Mouse (Mus musculus) lung, postnatal 4 days (tissue): ENCODE results near the gene Ina.
A peak's percentile ranks its signal among the peaks of the same experiment; 100 is the strongest.

ENCODE experiments used
- DNase-seq, 2 experiments: peaks; one replicate each; pipeline ENCODE4 v3.0.0; 2021

Ina gene

DNA sequence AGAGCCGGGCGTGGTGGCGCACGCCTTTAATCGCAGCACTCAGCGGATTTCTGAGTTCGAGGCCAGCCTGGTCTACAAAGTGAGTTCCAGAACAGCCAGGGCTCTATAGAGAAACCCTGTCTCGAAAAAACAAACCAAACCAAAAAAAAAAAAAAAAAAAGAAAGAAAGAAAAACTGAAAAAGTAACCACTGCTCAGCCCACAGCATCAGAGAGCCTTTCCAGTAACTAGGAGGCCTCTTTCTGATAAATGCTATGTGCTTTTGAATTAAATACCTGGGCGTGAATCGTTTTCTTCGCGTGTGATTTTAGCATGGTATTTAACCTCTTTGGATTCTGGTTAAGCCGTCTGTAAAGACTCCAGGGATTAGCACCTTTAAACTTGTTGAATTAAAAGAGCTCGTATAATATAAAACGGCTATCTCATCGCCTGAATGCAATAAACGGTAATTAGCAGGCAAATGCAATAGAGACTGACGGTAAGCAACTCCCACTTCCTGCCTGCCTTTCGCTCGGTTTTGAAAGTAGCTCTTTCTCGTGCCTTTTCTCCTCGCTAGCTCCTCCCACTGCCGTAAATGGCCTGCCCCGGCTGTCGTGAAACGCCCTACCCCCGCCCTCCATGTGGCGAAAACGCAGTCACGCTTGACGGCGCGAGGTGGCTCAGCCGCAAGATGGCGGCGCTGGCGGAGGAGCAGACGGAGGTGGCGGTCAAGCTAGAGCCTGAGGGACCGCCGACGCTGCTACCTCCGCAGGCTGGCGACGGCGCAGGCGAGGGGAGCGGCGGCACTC, 52.8 kb downstream of the Ina start, which contains the start of gene Taf5:
TSS of gene Taf5 (plus strand) at position 651 of the 787 bp plus-strand sequence.
- DNase-seq: peak; percentile 98 to 99

- peak; percentile 88 to 92 for DNase-seq
Observed at GRCm38 (mm10) chr19:47067924-47068611, 53.6 kb downstream of the Ina start.
